Mouse (Mus musculus) cerebellum, postnatal 10 days (tissue): Measurements from ENCODE around the gene Ndufs1.
A peak's percentile ranks its signal among the peaks of the same experiment; 100 is the strongest.

Source experiments
- DNase-seq, 2 experiments: peaks; one replicate each; pipeline ENCODE4 v3.0.0; 2021; ENCODE audit warnings: mixed read lengths in 2 of 2

The Ndufs1 gene

DNA sequence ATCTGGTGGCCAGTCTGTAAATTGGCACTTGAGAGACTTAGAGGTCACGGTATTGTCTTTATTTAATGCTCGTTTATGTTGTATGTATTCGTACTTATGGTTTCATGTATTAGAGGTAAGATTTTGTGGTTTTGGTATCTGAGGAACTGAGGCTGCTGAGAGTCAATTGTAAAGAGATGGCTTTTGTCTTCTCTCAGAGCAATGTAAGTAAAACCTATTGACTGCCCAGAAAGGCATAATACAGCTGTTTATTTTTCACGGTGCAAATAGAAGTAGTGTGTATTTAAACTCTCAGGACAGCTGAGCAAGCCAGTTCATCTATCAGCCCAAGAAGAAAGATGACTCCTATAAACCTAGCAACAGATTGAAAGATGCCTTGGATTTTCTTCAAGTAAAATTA lies 61.5 kb downstream of the Ndufs1 start:
- DNase-seq, result no peak

DNA sequence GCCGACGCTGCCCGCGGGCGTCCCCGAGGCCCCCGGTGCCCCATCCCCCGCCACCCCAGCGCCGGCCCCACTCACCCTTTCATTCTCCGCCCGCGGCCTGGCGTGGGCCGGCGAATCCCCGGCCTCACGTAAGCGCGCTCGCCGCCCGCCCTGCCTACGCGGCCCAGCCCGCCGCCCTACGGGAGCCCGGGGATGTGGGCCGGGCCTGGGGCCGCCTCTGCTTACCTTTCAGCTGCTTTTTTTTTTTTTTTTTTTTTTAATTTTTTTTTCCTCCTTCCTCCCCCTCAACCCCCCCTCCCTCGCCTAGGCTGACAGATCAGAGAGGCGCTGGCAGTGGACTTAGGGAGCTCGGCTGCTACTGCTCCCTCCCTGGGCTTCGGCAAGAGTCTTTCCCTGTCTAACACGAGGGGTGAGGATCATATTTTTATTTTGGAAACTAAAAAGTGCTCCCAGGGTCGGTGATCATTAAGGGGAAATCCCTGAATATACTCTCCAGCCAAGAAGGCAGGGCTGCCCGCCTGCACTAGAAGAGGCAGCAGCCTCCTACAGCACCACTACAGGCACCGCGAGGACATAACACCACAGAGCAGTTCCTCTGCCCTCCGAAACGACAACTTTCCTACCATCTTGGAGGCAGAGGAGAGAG lies 62.4 kb downstream of the Ndufs1 start, which contains the start of gene Ino80d:
Gene Ino80d, minus strand, starts transcription at position 532 of the 646 bp plus-strand sequence.
- peak; percentile 86 to 88 for DNase-seq

DNA sequence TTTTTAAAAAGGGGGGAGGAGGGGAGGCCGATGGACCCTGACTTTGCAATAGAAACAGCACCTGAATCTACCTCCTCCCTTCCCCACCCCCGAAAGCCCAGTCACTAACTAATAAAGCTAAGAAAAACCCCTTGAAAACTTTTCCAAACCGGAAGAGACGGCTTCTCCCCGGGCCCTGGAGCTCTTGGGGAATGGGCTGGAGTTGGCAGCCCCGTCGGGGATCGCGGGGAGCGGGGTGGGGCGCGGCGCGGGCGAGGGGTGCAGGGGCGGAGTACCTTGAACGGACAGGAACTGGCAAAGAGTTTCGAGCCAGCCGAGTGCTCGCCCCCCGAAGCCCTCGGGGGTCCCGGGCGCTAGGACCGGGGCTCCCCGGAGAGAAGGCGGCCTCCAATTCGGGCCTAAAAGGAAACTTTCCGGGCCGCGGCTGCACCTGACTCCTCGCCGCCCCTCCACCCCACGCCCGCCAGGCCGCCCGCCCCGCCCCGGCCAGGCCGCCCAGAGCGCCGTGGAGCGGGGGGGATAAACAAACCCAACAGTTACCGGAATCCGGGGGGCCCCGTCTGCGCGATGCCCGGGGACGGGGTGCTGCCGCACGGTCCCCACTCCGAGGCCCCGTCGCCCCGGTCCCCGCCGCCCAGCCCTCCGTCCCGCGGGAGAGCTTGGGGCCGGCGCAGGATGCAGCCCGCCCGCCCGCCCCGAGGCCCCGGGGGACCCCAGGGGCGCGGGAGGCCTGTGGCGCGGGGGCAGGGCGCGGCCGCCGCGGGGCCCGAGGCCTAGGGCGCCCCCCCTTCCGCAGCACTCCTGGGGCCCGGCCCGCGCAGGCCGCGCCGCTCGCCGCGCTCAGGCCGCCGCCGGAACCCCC lies 63.1 kb downstream of the Ndufs1 start:
- DNase-seq, result peak; percentile 74 to 77

DNA sequence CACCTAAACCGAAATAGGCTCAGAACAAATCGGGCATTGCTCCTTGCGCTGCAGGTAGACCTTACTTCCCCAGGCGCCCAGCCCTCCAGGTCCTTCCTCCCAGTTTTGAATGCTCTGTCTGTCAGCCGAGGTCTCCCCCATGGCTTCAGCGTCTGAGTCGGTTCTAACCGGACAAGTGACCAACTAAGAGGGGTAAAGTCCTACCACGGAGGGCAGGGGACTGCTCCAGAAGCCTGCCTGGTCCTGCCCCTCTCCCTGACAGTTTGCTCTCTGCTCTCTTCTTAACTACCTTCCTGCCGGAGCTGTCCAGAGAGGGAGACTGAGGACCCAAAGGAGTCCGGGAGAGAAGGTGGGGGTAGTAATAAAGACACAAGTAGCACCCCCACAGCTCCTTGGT lies 63.8 kb downstream of the Ndufs1 start:
- peak; percentile 39 to 62 for DNase-seq

DNA sequence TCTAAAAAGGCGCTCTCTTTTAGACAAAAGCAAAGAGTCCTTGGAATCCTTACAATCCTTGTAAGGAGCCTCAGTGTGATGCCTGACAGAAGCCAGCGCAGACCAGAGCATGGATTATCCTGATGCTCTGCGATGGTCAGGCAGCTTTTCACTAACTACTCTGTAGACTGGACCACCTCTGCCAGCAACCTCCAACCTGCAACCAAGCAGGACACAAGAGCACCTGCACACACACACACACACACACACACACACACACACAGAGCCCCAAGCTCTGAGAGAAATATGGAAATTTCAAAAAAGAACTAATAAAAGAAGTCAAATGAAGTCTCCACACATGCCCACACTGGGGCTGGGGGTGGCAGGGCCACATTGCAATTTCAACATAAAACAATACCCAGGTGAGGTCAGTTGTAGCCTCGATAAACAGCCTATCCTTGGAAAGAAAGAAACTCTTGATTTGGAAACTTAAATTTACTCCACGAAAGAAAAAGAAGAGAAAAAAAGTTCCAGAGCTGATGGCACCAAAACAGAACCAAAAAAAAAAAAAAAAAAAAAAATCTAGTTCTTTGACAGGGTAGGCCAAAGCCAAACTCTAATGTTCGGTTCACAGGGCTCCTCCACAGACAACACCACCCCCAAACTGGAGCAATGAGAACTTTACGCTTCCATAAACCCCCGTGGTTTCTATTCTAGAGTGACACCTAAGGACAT lies 64.3 kb downstream of the Ndufs1 start:
- DNase-seq, result peak; percentile 22 to 24

DNA sequence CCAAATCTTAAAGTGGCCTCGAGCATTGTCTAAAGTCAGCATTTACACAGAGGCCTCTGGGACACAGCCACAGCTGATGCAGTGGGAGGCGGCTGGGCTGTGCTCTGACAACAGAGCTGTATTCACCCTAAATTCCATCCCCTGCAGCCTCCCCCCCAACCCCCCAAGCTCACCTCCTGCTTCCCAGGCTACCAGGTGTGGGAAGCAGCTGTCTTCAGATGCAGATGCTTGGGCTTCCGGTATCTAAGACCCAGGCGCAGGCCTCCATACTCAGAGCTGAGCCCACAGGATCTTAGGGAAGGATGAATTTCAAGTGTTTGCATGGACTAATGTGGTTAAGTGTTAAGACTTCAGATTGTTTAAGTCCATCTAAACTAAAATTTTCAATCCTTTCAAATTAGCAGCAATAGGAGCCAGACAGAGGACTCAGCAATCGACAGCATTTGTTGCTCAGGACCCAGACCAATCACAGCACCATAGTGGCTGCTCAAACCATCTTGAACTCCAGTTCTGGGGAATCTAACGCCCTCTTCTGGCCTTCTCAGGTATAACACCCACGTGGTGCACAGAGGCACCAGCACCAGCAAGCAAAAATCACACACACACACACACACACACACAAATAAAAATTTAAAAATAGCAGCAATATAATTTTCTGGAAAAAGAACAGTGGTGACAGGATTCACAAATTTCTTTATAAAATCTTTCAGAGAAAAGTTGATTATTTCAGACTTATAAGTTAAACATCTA lies 65.9 kb downstream of the Ndufs1 start:
- DNase-seq, result peak; percentile 53 to 80

DNA sequence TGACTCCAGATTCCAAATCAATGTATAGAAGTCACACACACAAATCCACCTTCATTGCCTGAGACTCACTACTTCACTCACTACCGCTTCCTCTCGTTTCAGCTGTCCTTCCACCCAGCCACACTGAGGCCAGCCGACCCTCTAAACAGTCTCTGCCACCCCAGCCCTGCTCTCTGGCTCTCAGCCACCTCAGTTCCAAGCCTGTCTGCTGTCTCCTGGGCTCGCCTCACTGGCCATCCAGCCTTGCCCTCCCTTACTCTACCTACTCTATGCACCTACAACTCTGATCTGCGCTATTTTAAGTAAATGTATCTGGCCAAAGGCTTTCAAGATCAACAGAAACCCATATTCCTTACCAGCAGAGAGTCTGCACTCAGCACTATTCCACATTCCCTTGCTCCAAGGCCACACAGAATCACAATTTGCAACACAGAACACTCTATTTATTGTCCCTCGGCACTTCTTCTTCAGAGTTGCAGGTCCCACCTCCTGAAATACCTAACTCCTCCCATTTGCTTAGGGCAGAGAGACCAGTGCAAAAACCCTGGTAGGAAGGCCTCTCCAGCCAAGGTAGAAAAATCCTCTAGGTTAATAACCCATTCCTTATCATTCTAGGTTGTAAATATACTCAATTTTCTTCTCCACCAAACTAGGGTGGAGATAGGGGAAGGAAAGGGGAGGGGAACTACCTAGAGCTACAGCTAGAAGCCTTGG lies 68.9 kb downstream of the Ndufs1 start:
- peak; percentile 54 to 67 for DNase-seq

DNA sequence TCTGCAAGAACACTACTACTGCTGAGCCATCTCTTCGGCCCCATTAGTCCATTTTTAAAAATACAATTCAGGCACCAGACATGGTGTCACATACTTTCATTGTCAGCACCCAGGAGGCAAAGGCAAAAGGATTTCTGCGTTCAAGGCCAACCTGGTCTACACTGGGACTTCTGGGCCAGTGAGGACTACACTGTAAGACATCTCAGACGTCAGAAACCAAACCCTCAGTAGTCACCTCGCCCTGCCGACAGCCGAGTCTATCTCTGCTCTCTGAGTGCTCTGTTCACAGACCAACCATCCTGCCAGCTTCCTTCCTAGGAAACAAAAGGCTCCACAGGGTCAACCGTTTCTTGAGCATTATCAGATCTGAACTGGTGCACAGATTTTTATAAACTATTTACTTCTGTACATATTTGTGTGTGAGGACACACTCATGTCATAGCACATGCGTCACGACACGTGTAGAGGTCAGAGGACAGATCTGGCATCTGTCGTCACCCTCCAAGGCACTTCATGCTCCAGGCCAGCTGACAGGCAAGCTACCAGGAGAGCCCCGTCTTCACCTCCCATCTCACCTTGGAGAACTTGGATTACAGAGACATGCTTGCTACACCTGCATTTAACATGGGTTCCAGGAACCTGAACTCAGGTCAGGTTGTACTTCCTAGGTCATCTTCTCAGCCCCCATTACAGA lies 73.7 kb downstream of the Ndufs1 start:
- DNase-seq, result no peak

DNA sequence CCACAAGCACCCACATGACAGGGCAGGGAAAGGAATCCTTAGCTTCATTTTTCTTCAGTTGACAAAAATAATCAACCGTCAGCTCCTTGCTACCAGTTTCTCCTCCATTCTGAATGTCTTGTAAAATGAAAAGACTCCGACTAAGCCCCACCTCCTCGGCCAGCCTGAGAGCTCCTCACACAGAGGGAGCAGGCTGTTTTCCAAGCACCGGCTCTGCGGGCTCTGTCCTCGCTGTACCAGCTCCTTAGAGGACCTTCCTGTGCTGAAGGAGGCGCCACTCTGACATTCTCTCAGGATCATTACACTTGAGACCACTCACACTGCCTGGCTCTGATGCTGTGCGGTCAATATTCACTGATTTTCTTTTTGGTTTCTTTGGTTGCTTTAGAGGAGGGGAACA lies 76.4 kb downstream of the Ndufs1 start:
- peak in 1 of 2 experiments; percentile 15 for DNase-seq

DNA sequence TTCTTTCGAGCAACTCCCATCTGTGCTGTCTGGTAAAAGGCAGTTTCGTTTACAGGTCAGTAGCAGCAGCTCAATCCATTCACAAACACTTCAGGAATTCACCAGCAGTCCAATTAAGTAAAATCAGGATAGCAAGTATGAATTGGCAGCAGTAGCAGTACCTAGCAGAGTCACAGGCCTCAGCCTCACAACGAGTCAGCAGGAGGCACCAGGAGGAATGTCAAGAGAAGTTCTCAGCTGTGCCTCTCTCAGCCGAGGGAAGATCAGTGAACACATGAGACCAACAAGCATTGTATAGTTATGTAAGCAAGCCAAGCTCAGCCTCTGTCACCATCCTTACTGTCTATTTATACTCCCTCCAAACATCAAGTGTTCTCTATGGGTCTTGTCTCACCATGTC lies 77.8 kb downstream of the Ndufs1 start:
- no peak for DNase-seq

DNA sequence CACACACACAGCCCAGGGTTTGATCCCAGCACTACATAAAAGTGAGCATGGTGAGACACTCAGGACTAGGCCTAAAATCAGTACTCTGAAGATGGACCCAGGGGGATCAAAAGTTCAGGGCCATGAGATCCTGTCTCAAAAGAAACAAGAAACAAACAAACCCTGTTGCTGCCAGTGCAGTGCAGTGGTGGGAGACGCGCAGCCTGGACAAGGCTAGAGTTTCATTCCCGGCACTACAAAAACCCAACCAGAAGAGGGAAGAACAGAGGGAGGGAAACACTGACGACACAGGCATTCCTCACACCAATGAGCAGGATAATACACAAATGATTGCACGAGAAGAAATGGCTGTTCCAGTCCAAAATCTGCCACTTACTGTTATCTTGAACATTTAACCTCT lies 80.6 kb downstream of the Ndufs1 start:
- DNase-seq, result no peak
